ENCODE assay signal across 24 mouse cellular contexts in genomic region chr2:129313934-129314333, GRCm38 (mm10). TPM values are rescaled to one million over a fixed set of nuclear protein-coding genes. Genes with fewer than 3 reads are reported as not detected.
DNase-seq lines count a peak whose midpoint lies in the region; ATAC-seq lines count a peak whose summit lies in the region.
"Had no signal": no experiment of that assay in that cellular context is flagged by ENCODE, and none has a peak within 500 bp of the region (broad histone marks: within the 10 kb centered on the region; RNA-seq: fewer than 3 reads in every experiment).

No protein-coding gene starts in this region.

- WGBS in liver, embryonic 11.5 days: 62% methylated on average over 1 of the region's 1 CpGs

- H3K27ac ChIP-seq in liver, embryonic 11.5 days (ENCODE audit: low read depth, low read length): no peak overlapping the region
- H3K27ac ChIP-seq: gastrocnemius, adult 2 months; hindbrain, embryonic 15.5 days; macrophage; midbrain, embryonic 12.5 days had no signal

- H3K4me2 ChIP-seq in liver, embryonic 11.5 days: no peak overlapping the region
- H3K4me2 ChIP-seq: hindbrain, embryonic 15.5 days; midbrain, embryonic 12.5 days had no signal

- DNase-seq in heart, adult 11 months: peak; percentile 15
- no peak for DNase-seq in heart, adult 18-20 months
- peak; percentile 59 for DNase-seq in CD4-positive helper T cell, adult 2 months (ENCODE audit: low read depth, low spot score)
- peak; percentile 67 for DNase-seq in naive thymus-derived CD4-positive, alpha-beta T cell, adult 2 months (ENCODE audit: low read depth)
- no peak for DNase-seq in cerebellum, adult 9-11 months
- DNase-seq in liver, embryonic 11.5 days (ENCODE audit: low spot score): no peak
- DNase-seq: adrenal gland, adult 8-10 months; cerebellum, adult 11 months; cerebellum, postnatal 25 days; gastrocnemius, adult 2 months; heart, postnatal 36 days; left cerebral cortex, postnatal 4 days; lung, adult 2 months; right cerebral cortex, postnatal 25 days; thymus, postnatal 25 days had no signal

- no peaks in the 10 kb centered on the region for H3K36me3 ChIP-seq in liver, embryonic 11.5 days (ENCODE audit: control insufficient read depth, insufficient read depth, low read length)
- H3K36me3 ChIP-seq: hindbrain, embryonic 15.5 days; midbrain, embryonic 12.5 days had no signal

- ATAC-seq in granulocyte monocyte progenitor cell, adult 5-6 weeks (replicated peaks; ENCODE audit: poor library complexity, severe bottlenecking): peak; percentile 88
- ATAC-seq in cerebellum, adult (ENCODE audit: insufficient number of reproducible peaks, low FRiP score, low TSS enrichment): no peak
- no peak for ATAC-seq in liver, embryonic 11.5 days (replicated peaks; ENCODE audit: low FRiP score)
- ATAC-seq: intestine, postnatal 0 days had no signal

- H3K9me3 ChIP-seq in liver, embryonic 11.5 days (ENCODE audit: control insufficient read depth, low read length): no peaks in the 10 kb centered on the region
- H3K9me3 ChIP-seq: hindbrain, embryonic 15.5 days; midbrain, embryonic 12.5 days had no signal

- H3K4me3 ChIP-seq in liver, embryonic 11.5 days (ENCODE audit: low read depth, low read length): no peak overlapping the region
- H3K4me3 ChIP-seq: gastrocnemius, adult 2 months; hindbrain, embryonic 15.5 days; midbrain, embryonic 12.5 days had no signal

- H3K9ac ChIP-seq in liver, embryonic 11.5 days (ENCODE audit: low read depth, low read length): no peak overlapping the region
- H3K9ac ChIP-seq: hindbrain, embryonic 15.5 days; midbrain, embryonic 12.5 days had no signal

- no peaks in the 10 kb centered on the region for H3K4me1 ChIP-seq in liver, embryonic 11.5 days (replicated peaks; ENCODE audit: control insufficient read depth, insufficient read depth, low read length)
- H3K4me1 ChIP-seq: hindbrain, embryonic 15.5 days had no signal

- 0 out of 2 replicates have a peak, but pooled peaks cover 3% of the 10 kb centered on the region for H3K27me3 ChIP-seq in liver, embryonic 11.5 days (replicated peaks; ENCODE audit: control insufficient read depth, insufficient read depth, low read length)
- H3K27me3 ChIP-seq: hindbrain, embryonic 15.5 days; midbrain, embryonic 12.5 days had no signal

RNA-seq across cellular contexts. Expression of gene Il1a, which starts 4.2 kb away (rescaled TPM):
- total RNA-seq in heart, adult 18-20 months (2021): not detected
- total RNA-seq in granulocyte monocyte progenitor cell, adult 5-6 weeks (2014; fragmentation: Nextera tagmentation): not detected in 2 replicates
- total RNA-seq in granulocyte monocyte progenitor cell, adult 5-6 weeks (2017): not detected in 2 replicates
- 2.2 and 2.5 TPM in 2 replicates for polyA plus RNA-seq in liver, embryonic 11.5 days (2014; fragmentation: Nextera tagmentation; extraction: Ambion mirVana)
- total RNA-seq: adrenal gland, adult 8-10 months; gastrocnemius, adult 2 months; heart, postnatal 36 days had no signal
- polyA plus RNA-seq: kidney, embryonic 16.5 days; midbrain, embryonic 12.5 days had no signal

RNA-seq across cellular contexts. Expression of gene Ckap2l, which starts 16.9 kb away (rescaled TPM):
- under 1 TPM; 0.39 to 0.42 TPM for total RNA-seq in heart, adult 18-20 months (2021)
- total RNA-seq in granulocyte monocyte progenitor cell, adult 5-6 weeks (2014; fragmentation: Nextera tagmentation): 17.1 and 49.8 TPM in 2 replicates
- 55.3 and 56.6 TPM in 2 replicates for total RNA-seq in granulocyte monocyte progenitor cell, adult 5-6 weeks (2017)
- polyA plus RNA-seq in liver, embryonic 11.5 days (2014; fragmentation: Nextera tagmentation; extraction: Ambion mirVana): 55.1 and 63.7 TPM in 2 replicates

RNA-seq across cellular contexts. Expression of gene Il1b, which starts 57.0 kb away (rescaled TPM):
- total RNA-seq in heart, adult 18-20 months (2021): under 1 TPM in 1 of 2 experiments, not detected in 1; 0.32 TPM
- total RNA-seq in granulocyte monocyte progenitor cell, adult 5-6 weeks (2014; fragmentation: Nextera tagmentation): not detected in 2 replicates
- total RNA-seq in granulocyte monocyte progenitor cell, adult 5-6 weeks (2017): 0.52 and 4.5 TPM in 2 replicates
- polyA plus RNA-seq in liver, embryonic 11.5 days (2014; fragmentation: Nextera tagmentation; extraction: Ambion mirVana): 0.25 and 0.66 TPM in 2 replicates
- total RNA-seq: gastrocnemius, adult 2 months; layer of hippocampus, adult 18-20 months had no signal
- polyA plus RNA-seq: forebrain, embryonic 11.5 days; hindbrain, embryonic 15.5 days; midbrain, embryonic 12.5 days had no signal

Comparison
In these comparisons a context has a peak if more than half of its experiments do, and no peak if none do; other contexts are left out.
1. DNase-seq: peak in heart, adult 11 months (single experiment), CD4-positive helper T cell, adult 2 months (single experiment) and naive thymus-derived CD4-positive, alpha-beta T cell, adult 2 months (single experiment); none in heart, adult 18-20 months (0 of 2), cerebellum, adult 9-11 months (single experiment) and liver, embryonic 11.5 days (single experiment).
2. RNA of gene Ckap2l, which starts 16.9 kb away (total RNA-seq): 17.1 to 56.6 TPM in granulocyte monocyte progenitor cell, adult 5-6 weeks; 0.39 to 0.42 TPM in heart, adult 18-20 months; every median in the first group is over 10 times any median in the second.